Mouse (Mus musculus): ENCODE measurements around the gene Tfpt. TPM values are rescaled to one million over a fixed set of nuclear protein-coding genes. Genes with fewer than 3 reads are reported as not detected.

Gene Tfpt
- polyA plus RNA-seq (2012; rRNA removed), result 6.8 TPM in 2 replicates

GRCm38 (mm10) chr7:3629543-3630477 is at the start of gene Tfpt, which contains the start of gene Prpf31:
Gene Tfpt (minus strand): TSS chr7:3629929.
Gene Prpf31 (plus strand): TSS chr7:3629985.
- peaks cover 3% of the 10 kb centered on the region for H3K36me3 ChIP-seq (ENCODE audit: control insufficient read depth, insufficient read depth, low read length)
- no peaks in the 10 kb centered on the region for H3K27me3 ChIP-seq (ENCODE audit: control insufficient read depth, insufficient read depth, low read length)
- no peak for TF ChIP-seq CTCF (IDR thresholded peaks at IDR 0.05; ENCODE audit: extremely low read depth, insufficient read depth, insufficient read length, insufficient replicate concordance)
- TF ChIP-seq POLR2A (IDR thresholded peaks at IDR 0.05; ENCODE audit: low read depth, low read length), result peak; percentile 2; the same call in 1 of the 2 replicates
- H3K4me1 ChIP-seq (ENCODE audit: control insufficient read depth, insufficient read depth, insufficient read length), result peaks cover 13% of the 10 kb centered on the region; the same call in 1 of the 2 replicates
- H3K4me3 ChIP-seq (ENCODE audit: extremely low read depth, insufficient read depth, insufficient read length), result peak within 1 kb of the TSS; percentile 64
- peak within 1 kb of the TSS; percentile 85 for H3K27ac ChIP-seq (ENCODE audit: insufficient read depth, low read length)
- peak; percentile 89 for DNase-seq (ENCODE audit: low read depth in 1 of 2, low spot score in 2 of 2)
- under 1% methylated on average over 47 of the region's 47 CpGs for WGBS

GRCm38 (mm10) chr7:3677342-3677741 is 47.6 kb upstream of the Tfpt start, which contains the start of gene Tmc4:
Gene Tmc4 (minus strand): TSS chr7:3677553.
- Histone ChIP-seq H3K4me3 (ENCODE audit: extremely low read depth, insufficient read depth, insufficient read length) (no peak within 1 kb of the TSS), H3K27ac (ENCODE audit: insufficient read depth, low read length) (no peak within 1 kb of the TSS), H3K4me1 (ENCODE audit: control insufficient read depth, insufficient read depth, insufficient read length) (no peaks in the 10 kb centered on the region), H3K27me3 (ENCODE audit: control insufficient read depth, insufficient read depth, low read length) (no peaks in the 10 kb centered on the region), H3K36me3 (ENCODE audit: control insufficient read depth, insufficient read depth, low read length) (peaks cover 6% of the 10 kb centered on the region)
- TF ChIP-seq CTCF (IDR thresholded peaks at IDR 0.05; ENCODE audit: extremely low read depth, insufficient read depth, insufficient read length, insufficient replicate concordance), result no peak
- no peak for TF ChIP-seq POLR2A (IDR thresholded peaks at IDR 0.05; ENCODE audit: low read depth, low read length)
- DNase-seq (ENCODE audit: low read depth in 1 of 2, low spot score in 2 of 2), result no peak
- 82% methylated on average over 9 of the region's 9 CpGs for WGBS

GRCm38 (mm10) chr7:3676371-3676770 is 46.6 kb upstream of the Tfpt start:
- DNase-seq (ENCODE audit: low read depth in 1 of 2, low spot score in 2 of 2), result no peak
- Histone ChIP-seq H3K36me3 (ENCODE audit: control insufficient read depth, insufficient read depth, low read length) (peaks cover 6% of the 10 kb centered on the region; the same call in 1 of the 2 replicates), H3K27ac (ENCODE audit: insufficient read depth, low read length) (no peak overlapping the region), H3K27me3 (ENCODE audit: control insufficient read depth, insufficient read depth, low read length) (no peaks in the 10 kb centered on the region), H3K4me3 (ENCODE audit: extremely low read depth, insufficient read depth, insufficient read length) (no peak overlapping the region), H3K4me1 (ENCODE audit: control insufficient read depth, insufficient read depth, insufficient read length) (no peaks in the 10 kb centered on the region)
- 91% methylated on average over 12 of the region's 12 CpGs for WGBS
- no peak for TF ChIP-seq CTCF (IDR thresholded peaks at IDR 0.05; ENCODE audit: extremely low read depth, insufficient read depth, insufficient read length, insufficient replicate concordance)
- no peak for TF ChIP-seq POLR2A (IDR thresholded peaks at IDR 0.05; ENCODE audit: low read depth, low read length)

GRCm38 (mm10) chr7:3675228-3675548 is 45.5 kb upstream of the Tfpt start:
- Histone ChIP-seq H3K4me3 (ENCODE audit: extremely low read depth, insufficient read depth, insufficient read length) (no peak overlapping the region), H3K4me1 (ENCODE audit: control insufficient read depth, insufficient read depth, insufficient read length) (no peaks in the 10 kb centered on the region), H3K27me3 (ENCODE audit: control insufficient read depth, insufficient read depth, low read length) (no peaks in the 10 kb centered on the region), H3K36me3 (ENCODE audit: control insufficient read depth, insufficient read depth, low read length) (peaks cover 6% of the 10 kb centered on the region; the same call in 1 of the 2 replicates), H3K27ac (ENCODE audit: insufficient read depth, low read length) (no peak overlapping the region)
- no peak for DNase-seq (ENCODE audit: low read depth in 1 of 2, low spot score in 2 of 2)
- 73% methylated on average over 3 of the region's 3 CpGs for WGBS
- TF ChIP-seq CTCF (IDR thresholded peaks at IDR 0.05; ENCODE audit: extremely low read depth, insufficient read depth, insufficient read length, insufficient replicate concordance) (no peak), POLR2A (IDR thresholded peaks at IDR 0.05; ENCODE audit: low read depth, low read length) (no peak)

GRCm38 (mm10) chr7:3674507-3675227 is 44.9 kb upstream of the Tfpt start:
- peaks cover 6% of the 10 kb centered on the region; the same call in 1 of the 2 replicates for H3K36me3 ChIP-seq (ENCODE audit: control insufficient read depth, insufficient read depth, low read length)
- no peak overlapping the region for H3K27ac ChIP-seq (ENCODE audit: insufficient read depth, low read length)
- 60% methylated on average over 10 of the region's 10 CpGs for WGBS
- TF ChIP-seq POLR2A (IDR thresholded peaks at IDR 0.05; ENCODE audit: low read depth, low read length) (no peak), CTCF (IDR thresholded peaks at IDR 0.05; ENCODE audit: extremely low read depth, insufficient read depth, insufficient read length, insufficient replicate concordance) (peak; percentile 96)
- H3K4me3 ChIP-seq (ENCODE audit: extremely low read depth, insufficient read depth, insufficient read length), result no peak overlapping the region
- peak; percentile 53 to 81 for DNase-seq (ENCODE audit: low read depth in 1 of 2, low spot score in 2 of 2)
- H3K27me3 ChIP-seq (ENCODE audit: control insufficient read depth, insufficient read depth, low read length), result no peaks in the 10 kb centered on the region
- no peaks in the 10 kb centered on the region for H3K4me1 ChIP-seq (ENCODE audit: control insufficient read depth, insufficient read depth, insufficient read length)

GRCm38 (mm10) chr7:3666921-3667391 is 37.2 kb upstream of the Tfpt start:
- Histone ChIP-seq H3K36me3 (ENCODE audit: control insufficient read depth, insufficient read depth, low read length) (peaks cover 7% of the 10 kb centered on the region), H3K4me1 (ENCODE audit: control insufficient read depth, insufficient read depth, insufficient read length) (no peaks in the 10 kb centered on the region; the same call in 1 of the 2 replicates), H3K27me3 (ENCODE audit: control insufficient read depth, insufficient read depth, low read length) (no peaks in the 10 kb centered on the region), H3K27ac (ENCODE audit: insufficient read depth, low read length) (no peak overlapping the region), H3K4me3 (ENCODE audit: extremely low read depth, insufficient read depth, insufficient read length) (no peak overlapping the region)
- DNase-seq (ENCODE audit: low read depth in 1 of 2, low spot score in 2 of 2), result no peak
- WGBS, result 40% methylated on average over 14 of the region's 14 CpGs
- TF ChIP-seq POLR2A (IDR thresholded peaks at IDR 0.05; ENCODE audit: low read depth, low read length) (no peak), CTCF (IDR thresholded peaks at IDR 0.05; ENCODE audit: extremely low read depth, insufficient read depth, insufficient read length, insufficient replicate concordance) (no peak)

Data from spleen, adult 2 months (tissue).